ENCODE assay signal across 17 mouse cellular contexts in genomic region chr4:141015356-141015755, GRCm38 (mm10). TPM values are rescaled to one million over a fixed set of nuclear protein-coding genes. Genes with fewer than 3 reads are reported as not detected.
DNase-seq lines count a peak whose midpoint lies in the region; ATAC-seq and TF ChIP-seq lines count a peak whose summit lies in the region.
"Had no signal": no experiment of that assay in that cellular context is flagged by ENCODE, and none has a peak within 500 bp of the region (broad histone marks: within the 10 kb centered on the region; RNA-seq: fewer than 3 reads in every experiment).

No protein-coding gene starts in this region.

- ATAC-seq in forebrain, embryonic 15.5 days (replicated peaks), result no peak
- no peak for ATAC-seq in forebrain, embryonic 16.5 days
- no peak for ATAC-seq in limb, embryonic 14.5 days (ENCODE audit: low FRiP score, low read depth)
- ATAC-seq: intestine, embryonic 15.5 days; liver, embryonic 12.5 days had no signal

- H3K4me2 ChIP-seq in forebrain, embryonic 15.5 days (replicated peaks), result no peak overlapping the region
- H3K4me2 ChIP-seq in forebrain, embryonic 16.5 days (ENCODE audit: low read length), result no peak overlapping the region
- H3K4me2 ChIP-seq in limb, embryonic 14.5 days (replicated peaks; ENCODE audit: low read depth, low read length, severe bottlenecking), result no peak overlapping the region
- H3K4me2 ChIP-seq: heart, embryonic 12.5 days; hindbrain, embryonic 12.5 days; intestine, embryonic 15.5 days; liver, embryonic 12.5 days; stomach, embryonic 15.5 days had no signal

- intact Hi-C loops in heart, postnatal 25 days (cut with DNase I), result no loop called here

- no peaks in the 10 kb centered on the region for H3K9me3 ChIP-seq in forebrain, embryonic 15.5 days
- H3K9me3 ChIP-seq in forebrain, embryonic 16.5 days (ENCODE audit: control insufficient read depth, low read length), result no peaks in the 10 kb centered on the region
- H3K9me3 ChIP-seq in limb, embryonic 14.5 days (ENCODE audit: control insufficient read depth, low read length), result no peaks in the 10 kb centered on the region
- H3K9me3 ChIP-seq: heart, embryonic 12.5 days; hindbrain, embryonic 12.5 days; intestine, embryonic 15.5 days; liver, embryonic 12.5 days; stomach, embryonic 15.5 days had no signal

- no peaks in the 10 kb centered on the region for H3K27me3 ChIP-seq in forebrain, embryonic 15.5 days
- no peaks in the 10 kb centered on the region for H3K27me3 ChIP-seq in forebrain, embryonic 16.5 days (replicated peaks; ENCODE audit: control insufficient read depth, insufficient read depth, low read length)
- H3K27me3 ChIP-seq in limb, embryonic 14.5 days (ENCODE audit: control insufficient read depth, insufficient read depth, low read length), result no peaks in the 10 kb centered on the region
- H3K27me3 ChIP-seq: heart, embryonic 12.5 days; hindbrain, embryonic 12.5 days; intestine, embryonic 15.5 days; stomach, embryonic 15.5 days had no signal

- DNase-seq in heart, postnatal 4 days, result peak; percentile 45
- DNase-seq in heart, postnatal 25 days (ENCODE audit: low spot score), result no peak
- peak; percentile 43 for DNase-seq in lung, postnatal 10 days
- DNase-seq in lung, postnatal 36 days, result no peak
- no peak for DNase-seq in limb, embryonic 14.5 days (ENCODE audit: low spot score)
- DNase-seq: adrenal gland, adult 8-10 months; B cell, adult 2 months; cerebellum, postnatal 25 days; midbrain, embryonic 14.5 days; thymus, adult 2 months had no signal

- H3K9ac ChIP-seq in forebrain, embryonic 15.5 days (replicated peaks), result no peak overlapping the region
- no peak overlapping the region for H3K9ac ChIP-seq in forebrain, embryonic 16.5 days (replicated peaks; ENCODE audit: low read depth, low read length)
- H3K9ac ChIP-seq in limb, embryonic 14.5 days (ENCODE audit: low read depth, low read length, severe bottlenecking), result no peak overlapping the region
- H3K9ac ChIP-seq: heart, embryonic 12.5 days; hindbrain, embryonic 12.5 days; intestine, embryonic 15.5 days; liver, embryonic 12.5 days; stomach, embryonic 15.5 days had no signal

- 0 out of 2 replicates have a peak overlapping the region, but pooled peaks have one; percentile 19 for H3K27ac ChIP-seq in forebrain, embryonic 15.5 days (replicated peaks)
- no peak overlapping the region for H3K27ac ChIP-seq in forebrain, embryonic 16.5 days (ENCODE audit: low read length)
- H3K27ac ChIP-seq in limb, embryonic 14.5 days (replicated peaks; ENCODE audit: low read depth, low read length), result 0 out of 2 replicates have a peak overlapping the region, but pooled peaks have one; percentile 26
- H3K27ac ChIP-seq: hindbrain, embryonic 12.5 days; intestine, embryonic 15.5 days; liver, embryonic 12.5 days; stomach, embryonic 15.5 days had no signal

- TF ChIP-seq POLR2A in limb, embryonic 14.5 days (IDR thresholded peaks at IDR 0.05; ENCODE audit: borderline replicate concordance, extremely low read depth, insufficient read depth, insufficient read length), result no peak

- peaks cover 37% of the 10 kb centered on the region for H3K36me3 ChIP-seq in forebrain, embryonic 15.5 days
- H3K36me3 ChIP-seq in forebrain, embryonic 16.5 days (ENCODE audit: control insufficient read depth, insufficient read depth), result peaks cover 14% of the 10 kb centered on the region
- peaks cover 49% of the 10 kb centered on the region for H3K36me3 ChIP-seq in limb, embryonic 14.5 days (ENCODE audit: control insufficient read depth, insufficient read depth, low read length)

- H3K4me3 ChIP-seq in forebrain, embryonic 15.5 days, result no peak overlapping the region
- H3K4me3 ChIP-seq in forebrain, embryonic 16.5 days (replicated peaks; ENCODE audit: low read length), result no peak overlapping the region
- H3K4me3 ChIP-seq in limb, embryonic 14.5 days (replicated peaks; ENCODE audit: low read length), result no peak overlapping the region
- H3K4me3 ChIP-seq: heart, embryonic 12.5 days; hindbrain, embryonic 12.5 days; intestine, embryonic 15.5 days; liver, embryonic 12.5 days; stomach, embryonic 15.5 days had no signal

- peaks cover 67% of the 10 kb centered on the region for H3K4me1 ChIP-seq in forebrain, embryonic 15.5 days
- peaks cover 37% of the 10 kb centered on the region for H3K4me1 ChIP-seq in forebrain, embryonic 16.5 days (replicated peaks; ENCODE audit: control insufficient read depth, insufficient read depth, low read length)
- peaks cover 28% of the 10 kb centered on the region for H3K4me1 ChIP-seq in limb, embryonic 14.5 days (ENCODE audit: control insufficient read depth, insufficient read depth, low read length)

- WGBS in forebrain, embryonic 15.5 days, result 73% methylated on average over 7 of the region's 7 CpGs
- WGBS in forebrain, embryonic 16.5 days, result 65% methylated on average over 7 of the region's 7 CpGs
- 86% methylated on average over 7 of the region's 7 CpGs for WGBS in limb, embryonic 14.5 days

RNA-seq across cellular contexts. Expression of gene Mfap2, which starts 5.1 kb away (rescaled TPM):
- 215 and 229 TPM in 2 replicates for polyA plus RNA-seq in forebrain, embryonic 15.5 days (2015; fragmentation: Nextera tagmentation; extraction: Ambion mirVana)
- polyA plus RNA-seq in forebrain, embryonic 16.5 days (2015; fragmentation: Nextera tagmentation; extraction: Ambion mirVana), result 190 and 202 TPM in 2 replicates
- total RNA-seq in heart, postnatal 4 days (2021), result 10 to 100 TPM; 63.0 to 65.1 TPM
- total RNA-seq in heart, postnatal 25 days (2021), result 1 to 10 TPM; 6.7 to 6.9 TPM
- polyA plus RNA-seq in limb, embryonic 14.5 days (2012; rRNA removed), result 708 and 919 TPM in 2 replicates
- polyA plus RNA-seq in limb, embryonic 14.5 days (2014; fragmentation: Nextera tagmentation; extraction: Ambion mirVana), result 1,017 and 1,089 TPM in 2 replicates

RNA-seq across cellular contexts. Expression of gene Atp13a2, which starts 28.7 kb away (rescaled TPM):
- polyA plus RNA-seq in forebrain, embryonic 15.5 days (2015; fragmentation: Nextera tagmentation; extraction: Ambion mirVana), result 123 and 127 TPM in 2 replicates
- 126 and 142 TPM in 2 replicates for polyA plus RNA-seq in forebrain, embryonic 16.5 days (2015; fragmentation: Nextera tagmentation; extraction: Ambion mirVana)
- 10 to 100 TPM; 22.4 to 24.3 TPM for total RNA-seq in heart, postnatal 4 days (2021)
- 10 to 100 TPM; 16.5 to 19.4 TPM for total RNA-seq in heart, postnatal 25 days (2021)
- polyA plus RNA-seq in limb, embryonic 14.5 days (2012; rRNA removed), result 74.6 and 112 TPM in 2 replicates
- polyA plus RNA-seq in limb, embryonic 14.5 days (2014; fragmentation: Nextera tagmentation; extraction: Ambion mirVana), result 43.7 and 45.0 TPM in 2 replicates

RNA-seq across cellular contexts. Expression of gene Crocc, which starts 45.0 kb away (rescaled TPM):
- 8.3 and 10.2 TPM in 2 replicates for polyA plus RNA-seq in forebrain, embryonic 15.5 days (2015; fragmentation: Nextera tagmentation; extraction: Ambion mirVana)
- 6.2 and 6.7 TPM in 2 replicates for polyA plus RNA-seq in forebrain, embryonic 16.5 days (2015; fragmentation: Nextera tagmentation; extraction: Ambion mirVana)
- 1 to 10 TPM; 8.2 to 8.3 TPM for total RNA-seq in heart, postnatal 4 days (2021)
- 1 to 10 TPM; 5.1 to 5.4 TPM for total RNA-seq in heart, postnatal 25 days (2021)
- 25.9 and 27.8 TPM in 2 replicates for polyA plus RNA-seq in limb, embryonic 14.5 days (2012; rRNA removed)
- polyA plus RNA-seq in limb, embryonic 14.5 days (2014; fragmentation: Nextera tagmentation; extraction: Ambion mirVana), result 5.4 and 7.3 TPM in 2 replicates

RNA-seq across cellular contexts. Expression of gene Sdhb, which starts 54.4 kb away (rescaled TPM):
- polyA plus RNA-seq in forebrain, embryonic 15.5 days (2015; fragmentation: Nextera tagmentation; extraction: Ambion mirVana), result 428 and 441 TPM in 2 replicates
- polyA plus RNA-seq in forebrain, embryonic 16.5 days (2015; fragmentation: Nextera tagmentation; extraction: Ambion mirVana), result 420 and 438 TPM in 2 replicates
- 100 to 1,000 TPM; 633 to 638 TPM for total RNA-seq in heart, postnatal 4 days (2021)
- total RNA-seq in heart, postnatal 25 days (2021), result 1,000 to 10,000 TPM; 1,213 to 1,269 TPM
- 156 and 175 TPM in 2 replicates for polyA plus RNA-seq in limb, embryonic 14.5 days (2012; rRNA removed)
- polyA plus RNA-seq in limb, embryonic 14.5 days (2014; fragmentation: Nextera tagmentation; extraction: Ambion mirVana), result 380 and 381 TPM in 2 replicates

Comparison
In these comparisons a context has a peak if more than half of its experiments do, and no peak if none do; other contexts are left out.
1. DNase-seq: peak in heart, postnatal 4 days (single experiment) and lung, postnatal 10 days (single experiment); none in heart, postnatal 25 days (single experiment), lung, postnatal 36 days (single experiment) and limb, embryonic 14.5 days (single experiment).